Mouse (Mus musculus): ENCODE results near the gene Retnlb. TPM values are rescaled to one million over a fixed set of nuclear protein-coding genes. Genes with fewer than 3 reads are reported as not detected.
"Not testable (repeated sequence)": the region's sequence is repeated elsewhere in the genome, so short reads cannot be mapped to it uniquely, and the experiment has no call there.

The Retnlb gene
- polyA plus RNA-seq, 1 experiment = not detected

DNA sequence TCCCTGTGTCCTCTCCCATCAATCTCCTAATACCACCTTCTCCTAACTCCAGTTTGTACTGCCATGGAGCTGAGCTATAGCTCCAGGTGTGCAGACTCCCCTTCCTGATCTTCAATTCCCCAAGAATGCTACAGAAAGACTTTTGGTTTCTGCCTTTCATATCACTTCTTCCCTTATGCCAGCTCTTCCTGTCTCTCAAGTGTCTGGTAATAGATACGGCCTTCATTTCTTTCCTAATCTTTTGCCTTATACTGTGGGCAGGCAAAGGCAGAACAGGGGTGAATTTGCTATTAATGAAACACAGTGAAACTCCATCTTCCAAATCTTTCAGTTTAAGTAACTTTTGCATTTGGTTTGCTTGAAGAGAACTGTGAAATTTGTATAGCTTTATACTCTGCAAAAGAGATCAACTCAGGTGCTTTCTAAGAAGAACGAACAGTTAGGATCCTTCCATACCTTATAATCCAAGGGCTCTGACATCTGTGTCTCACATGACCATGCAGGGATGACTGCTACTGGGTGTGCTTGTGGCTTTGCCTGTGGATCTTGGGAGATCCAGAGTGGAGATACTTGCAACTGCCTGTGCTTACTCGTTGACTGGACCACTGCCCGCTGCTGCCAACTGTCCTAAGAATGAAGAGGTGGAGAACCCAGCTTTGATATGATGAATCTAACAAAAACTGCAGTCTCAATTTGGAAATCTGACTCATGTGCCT is 27.2 kb downstream of the Retnlb start:
- TF ChIP-seq CTCF (IDR thresholded peaks at IDR 0.05; ENCODE audit: borderline replicate concordance, insufficient read depth, low read length) (no peak), POLR2A (IDR thresholded peaks at IDR 0.05; ENCODE audit: low read depth, low read length) (no peak)
- Histone ChIP-seq H3K4me3 (ENCODE audit: insufficient read depth, low read length) (no peak overlapping the region), H3K4me1 (ENCODE audit: control insufficient read depth, insufficient read depth, low read length) (no peaks in the 10 kb centered on the region), H3K27ac (ENCODE audit: insufficient read depth, low read length) (no peak overlapping the region)

DNA sequence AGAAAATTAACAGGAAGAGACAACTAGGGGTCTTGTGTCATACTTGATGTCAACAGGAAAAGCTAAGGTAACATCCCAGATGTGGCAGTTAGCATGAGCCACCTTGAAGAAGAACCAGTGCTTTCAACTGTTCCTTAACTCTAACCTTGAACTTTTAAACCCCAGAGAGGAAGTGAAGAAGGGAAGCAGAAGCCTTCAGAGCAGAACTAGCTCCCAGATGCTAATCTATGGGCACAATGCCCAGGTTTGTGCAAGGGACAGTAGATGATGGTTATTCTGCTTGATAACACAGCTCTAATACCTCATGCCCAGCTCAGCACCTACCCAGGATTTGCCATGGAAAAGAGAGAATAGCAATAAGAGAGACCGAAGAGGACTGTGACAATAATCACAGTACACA is 48.3 kb downstream of the Retnlb start:
- not testable (repeated sequence) for H3K4me1 ChIP-seq (ENCODE audit: control insufficient read depth, insufficient read depth, low read length); H3K27ac ChIP-seq (ENCODE audit: insufficient read depth, low read length); H3K4me3 ChIP-seq (ENCODE audit: insufficient read depth, low read length)

DNA sequence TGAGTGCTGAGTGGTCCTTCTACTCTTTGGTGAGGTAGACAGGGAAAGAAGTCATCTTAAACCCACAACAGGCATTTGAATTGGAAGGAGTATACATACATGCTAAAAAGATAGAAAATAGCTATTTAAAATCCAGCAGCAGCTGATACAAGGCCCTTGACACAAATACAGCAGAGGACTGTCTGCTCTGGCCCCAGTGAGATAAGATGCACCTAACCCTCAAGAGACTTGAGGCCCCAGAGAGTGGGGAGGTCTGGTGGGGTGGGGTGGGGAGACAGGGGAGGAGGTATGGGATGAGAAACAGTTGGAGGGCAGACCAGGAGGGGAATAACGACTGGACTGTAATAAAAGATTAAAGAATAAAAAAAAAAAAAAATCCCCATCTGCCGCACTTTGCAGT is 51.0 kb downstream of the Retnlb start:
- Histone ChIP-seq H3K4me1 (ENCODE audit: control insufficient read depth, insufficient read depth, low read length) (peaks cover 4% of the 10 kb centered on the region; the same call in 1 of the 2 replicates), H3K4me3 (ENCODE audit: insufficient read depth, low read length) (no peak overlapping the region), H3K27ac (ENCODE audit: insufficient read depth, low read length) (no peak overlapping the region)
- no peak for TF ChIP-seq CTCF (IDR thresholded peaks at IDR 0.05; ENCODE audit: borderline replicate concordance, insufficient read depth, low read length)
- TF ChIP-seq POLR2A (IDR thresholded peaks at IDR 0.05; ENCODE audit: low read depth, low read length) = no peak

Other genes with a start within 250 kb of the Retnlb start
- gene Trat1, start 44.8 kb upstream of the Retnlb start, polyA plus RNA-seq (2011; ENCODE audit: insufficient read length, low read depth, missing spikeins) = not detected in 2 replicates
- gene Retnla, start 25.7 kb downstream of the Retnlb start, polyA plus RNA-seq (2011; ENCODE audit: insufficient read length, low read depth, missing spikeins) = not detected in 2 replicates
- not detected in 2 replicates for gene Retnlg, start 55.8 kb downstream of the Retnlb start, polyA plus RNA-seq (2011; ENCODE audit: insufficient read length, low read depth, missing spikeins)
- gene Dzip3, start 177.3 kb downstream of the Retnlb start, polyA plus RNA-seq (2011; ENCODE audit: insufficient read length, low read depth, missing spikeins) = 28.1 and 39.7 TPM in 2 replicates
- gene Cip2a, start 177.3 kb downstream of the Retnlb start, polyA plus RNA-seq (2011; ENCODE audit: insufficient read length, low read depth, missing spikeins) = 43.8 and 67.7 TPM in 2 replicates
- not detected in 2 replicates for gene Myh15, start 240.6 kb downstream of the Retnlb start, polyA plus RNA-seq (2011; ENCODE audit: insufficient read length, low read depth, missing spikeins)

Data from embryonic fibroblast, embryonic 13.5 days (primary cell).